Mouse (Mus musculus): ENCODE data around the gene Cyp4a29. TPM values are rescaled to one million over a fixed set of nuclear protein-coding genes. Genes with fewer than 3 reads are reported as not detected.
"Not testable (repeated sequence)": the region's sequence is repeated elsewhere in the genome, so short reads cannot be mapped to it uniquely, and the experiment has no call there.

The Cyp4a29 gene
- total RNA-seq (2022) = not detected

GRCm38 (mm10) chr4:115241784-115242183 lies at the start of gene Cyp4a29:
TSS of gene Cyp4a29 (plus strand) at chr4:115242084.
- DNase-seq (ENCODE audit: low spot score) = no peak

- DNase-seq (ENCODE audit: low spot score) = not testable (repeated sequence)
Measured at GRCm38 (mm10) chr4:115232901-115233300, 9.0 kb upstream of the Cyp4a29 start.

GRCm38 (mm10) chr4:115236462-115237096 lies 5.3 kb upstream of the Cyp4a29 start:
- no peak for DNase-seq (ENCODE audit: low spot score)

- DNase-seq (ENCODE audit: low spot score) = not testable (repeated sequence)
Measured at GRCm38 (mm10) chr4:115264687-115265569, 23.0 kb downstream of the Cyp4a29 start.

GRCm38 (mm10) chr4:115278215-115278982 lies 36.5 kb downstream of the Cyp4a29 start:
- DNase-seq (ENCODE audit: low spot score) = not testable (repeated sequence)

GRCm38 (mm10) chr4:115280342-115280741 lies 38.5 kb downstream of the Cyp4a29 start:
- no peak for DNase-seq (ENCODE audit: low spot score)

- DNase-seq (ENCODE audit: low spot score) = not testable (repeated sequence)
Measured at GRCm38 (mm10) chr4:115280779-115281178, 38.9 kb downstream of the Cyp4a29 start.

GRCm38 (mm10) chr4:115281231-115281767 lies 39.4 kb downstream of the Cyp4a29 start:
- DNase-seq (ENCODE audit: low spot score) = not testable (repeated sequence)

GRCm38 (mm10) chr4:115298746-115299145 lies 56.9 kb downstream of the Cyp4a29 start, which contains the start of gene Cyp4a12a:
TSS of gene Cyp4a12a (plus strand) at chr4:115299046.
- not testable (repeated sequence) for DNase-seq (ENCODE audit: low spot score)

Other genes with a start within 250 kb of the Cyp4a29 start
- under 1 TPM in 1 of 4 experiments, not detected in 3; 0.26 TPM for gene Stil, start 241.9 kb upstream of the Cyp4a29 start, total RNA-seq (2022)
- gene Tal1, start 185.7 kb upstream of the Cyp4a29 start, total RNA-seq (2022) = 1 to 10 TPM; 2.5 to 3.6 (median 2.9) TPM
- gene Pdzk1ip1, start 153.4 kb upstream of the Cyp4a29 start, total RNA-seq (2022) = under 1 TPM in 2 of 4 experiments, not detected in 2; 0.71 to 0.86 TPM
- gene Cyp4x1, start 107.8 kb upstream of the Cyp4a29 start, total RNA-seq (2022) = not detected
- not detected for gene Cyp4a12a, start 57.0 kb downstream of the Cyp4a29 start, total RNA-seq (2022)
- under 1 TPM in 1 of 4 experiments, not detected in 3; 0.14 TPM for gene Cyp4a12b, start 169.5 kb downstream of the Cyp4a29 start, total RNA-seq (2022)
- gene Cyp4a30b, start 210.5 kb downstream of the Cyp4a29 start, total RNA-seq (2022) = not detected